Mouse (Mus musculus) forebrain, embryonic 14.5 days (tissue): ENCODE results near the gene Rrbp1. TPM values are rescaled to one million over a fixed set of nuclear protein-coding genes. Genes with fewer than 3 reads are reported as not detected.

Source experiments
- ATAC-seq: fragments of 200-750 bp; cut with Nextera tagmentation; 2 replicates; pipeline ENCODE4 v1.8.0; 2017; ENCODE audit warnings: mild to moderate bottlenecking, moderate library complexity
- DNase-seq: peaks from one replicate; pipeline ENCODE4 v3.0.0-alpha.2; 2015; ENCODE audit warnings: low spot score
- H3K27ac ChIP-seq: fragments of 300-500 bp; sonication (generic); 2 replicates; pipeline ENCODE4 v1.5.1; 2014; ENCODE audit warnings: low read depth, mild to moderate bottlenecking, control low read depth, low read length, moderate library complexity
- H3K27me3 ChIP-seq: fragments of 300-500 bp; sonication (generic); replicated peaks from 2 replicates; pipeline ENCODE4 v1.6.1; 2014; ENCODE audit warnings: low read length, control low read depth, mixed read lengths; ENCODE audit not compliant: control insufficient read depth, insufficient read depth
- H3K36me3 ChIP-seq: fragments of 300-500 bp; sonication (generic); 2 replicates; pipeline ENCODE4 v1.6.1; 2014; ENCODE audit warnings: low read length, control low read depth; ENCODE audit not compliant: control insufficient read depth, insufficient read depth
- H3K4me1 ChIP-seq: fragments of 300-500 bp; sonication (generic); 2 replicates; pipeline ENCODE4 v1.6.1; 2014; ENCODE audit warnings: antibody characterized with exemption, low read length, control low read depth; ENCODE audit not compliant: control insufficient read depth, insufficient read depth
- H3K4me2 ChIP-seq: fragments of 300-500 bp; sonication (generic); 2 replicates; pipeline ENCODE4 v1.6.1; 2014; ENCODE audit warnings: mild to moderate bottlenecking, control low read depth, low read length
- H3K4me3 ChIP-seq: fragments of 300-500 bp; sonication (generic); 2 replicates; pipeline ENCODE4 v1.5.1; 2014; ENCODE audit warnings: low read depth, low read length, control low read depth
- H3K9ac ChIP-seq: fragments of 300-500 bp; sonication (generic); 2 replicates; pipeline ENCODE4 v1.6.1; 2014; ENCODE audit warnings: mild to moderate bottlenecking, low read length, control low read depth, moderate library complexity
- H3K9me3 ChIP-seq: fragments of 300-500 bp; sonication (generic); replicated peaks from 2 replicates; pipeline ENCODE4 v1.6.1; 2016; ENCODE audit warnings: low read length, control low read depth, mixed read lengths; ENCODE audit not compliant: control insufficient read depth
- WGBS: fragments of 180-500 bp; shearing (Covaris S2); extraction: QIAGEN DNeasy Blood & Tissue Kit; methylation state at CpG from one replicate; pipeline ENCODE4 v1.1.7; 2014; 5-methylcytosine and 5-hydroxymethylcytosine counted together
- polyA plus RNA-seq: library from polyadenylated mRNA; unstranded; fragments of >200 nt; fragmentation: Nextera tagmentation; extraction: Ambion mirVana; gene quantifications from 2 replicates; pipeline ENCODE4 v1.2.1, GENCODE M21; 2014

Rrbp1 gene
- polyA plus RNA-seq, 1 experiment from 2014 or later, result 15.1 TPM

DNA sequence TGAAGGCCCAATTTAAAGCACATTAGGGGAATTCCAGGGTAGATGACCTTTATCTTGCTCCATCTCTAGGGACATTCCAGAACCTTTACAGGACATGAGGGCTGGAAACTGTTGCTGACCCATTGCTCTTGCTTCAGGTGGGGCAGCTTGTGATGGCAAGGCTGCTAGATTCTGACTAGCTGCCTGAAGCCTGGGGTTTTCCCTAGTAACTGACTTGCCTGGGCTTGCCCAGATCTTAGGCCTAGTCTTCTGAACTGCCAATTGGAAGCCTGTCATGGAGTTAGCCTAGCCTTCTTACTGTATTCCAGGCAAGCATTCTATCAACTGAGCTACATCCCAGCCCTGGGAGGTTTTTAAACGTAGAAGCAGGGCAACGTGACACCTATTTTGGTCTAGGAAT lies 101.8 kb downstream of the Rrbp1 start:
- H3K27ac ChIP-seq, result no peak overlapping the region
- DNase-seq, result no peak
- no peak overlapping the region for H3K4me2 ChIP-seq
- H3K27me3 ChIP-seq, result no peaks in the 10 kb centered on the region
- no peak overlapping the region for H3K4me3 ChIP-seq
- H3K36me3 ChIP-seq, result no peaks in the 10 kb centered on the region
- H3K9me3 ChIP-seq, result no peaks in the 10 kb centered on the region
- no peak overlapping the region for H3K9ac ChIP-seq
- H3K4me1 ChIP-seq, result no peaks in the 10 kb centered on the region
- ATAC-seq, result no peak
- 90% methylated on average over 2 of the region's 2 CpGs for WGBS

DNA sequence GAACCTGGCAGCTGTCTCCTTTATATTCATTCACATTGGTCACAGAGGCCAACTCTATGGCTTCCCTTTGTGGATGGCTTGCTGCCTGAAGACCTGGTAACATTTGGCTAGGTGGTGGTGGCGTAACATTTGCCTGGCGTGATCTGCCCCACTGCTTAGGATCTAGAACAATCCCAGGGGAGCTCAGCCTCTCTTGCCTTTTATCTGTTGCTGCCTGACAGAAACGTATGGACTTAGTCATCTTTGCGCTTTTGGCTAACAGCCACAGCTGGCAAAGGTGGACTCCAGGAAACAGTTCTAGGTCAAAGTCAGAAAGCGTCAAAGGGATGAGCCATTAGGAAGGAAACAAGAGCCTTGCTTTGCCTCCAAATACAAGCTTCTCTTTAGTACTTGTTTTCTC lies 106.2 kb downstream of the Rrbp1 start:
- H3K9me3 ChIP-seq, result no peaks in the 10 kb centered on the region
- H3K4me1 ChIP-seq, result no peaks in the 10 kb centered on the region
- no peaks in the 10 kb centered on the region for H3K36me3 ChIP-seq
- DNase-seq, result no peak
- H3K27me3 ChIP-seq, result no peaks in the 10 kb centered on the region
- H3K27ac ChIP-seq, result no peak overlapping the region
- H3K4me2 ChIP-seq, result no peak overlapping the region
- H3K9ac ChIP-seq, result no peak overlapping the region
- ATAC-seq, result no peak
- 83% methylated on average over 5 of the region's 5 CpGs for WGBS
- no peak overlapping the region for H3K4me3 ChIP-seq

DNA sequence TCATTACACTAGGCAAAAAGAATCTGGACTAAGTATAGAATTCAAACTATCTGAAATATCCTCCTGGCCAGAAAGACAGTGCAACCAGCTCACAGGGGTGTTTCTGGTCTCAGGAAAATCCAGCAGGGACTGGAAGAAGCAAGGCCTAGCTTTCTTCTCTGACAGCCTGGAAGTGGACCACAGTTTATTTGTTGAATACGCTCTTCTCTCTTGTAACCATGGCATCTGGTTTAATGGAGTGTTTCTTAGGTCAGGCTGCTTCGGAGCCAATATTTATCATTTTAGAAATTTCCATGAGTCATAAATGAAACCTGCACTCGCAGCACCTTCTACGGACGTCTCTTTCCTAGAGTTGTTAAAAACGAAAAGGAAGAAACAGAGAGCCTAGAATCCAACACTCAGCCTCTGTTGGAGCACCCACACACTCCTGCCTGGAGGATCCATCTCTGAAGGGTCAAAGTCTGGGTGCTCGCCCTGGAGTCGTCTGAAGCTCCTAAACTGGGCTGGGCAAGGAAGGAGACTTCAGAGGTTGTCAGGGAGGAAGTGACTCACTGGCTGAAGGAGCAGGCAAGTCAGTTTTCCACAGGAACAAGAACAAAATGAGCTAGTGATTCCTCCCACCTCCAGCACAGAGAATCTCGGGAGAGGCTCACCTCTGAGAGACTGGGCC lies 107.6 kb downstream of the Rrbp1 start:
- H3K4me2 ChIP-seq, result no peak overlapping the region
- no peak overlapping the region for H3K4me3 ChIP-seq
- no peaks in the 10 kb centered on the region for H3K27me3 ChIP-seq
- DNase-seq, result no peak
- no peaks in the 10 kb centered on the region for H3K4me1 ChIP-seq
- 84% methylated on average over 9 of the region's 9 CpGs for WGBS
- H3K27ac ChIP-seq, result no peak overlapping the region
- H3K36me3 ChIP-seq, result no peaks in the 10 kb centered on the region
- no peak overlapping the region for H3K9ac ChIP-seq
- ATAC-seq, result no peak
- H3K9me3 ChIP-seq, result no peaks in the 10 kb centered on the region

- no peak overlapping the region for H3K4me3 ChIP-seq
- H3K27me3 ChIP-seq, result no peaks in the 10 kb centered on the region
- H3K9ac ChIP-seq, result no peak overlapping the region
- H3K4me1 ChIP-seq, result no peaks in the 10 kb centered on the region
- no peak overlapping the region for H3K27ac ChIP-seq
- DNase-seq (no peak), ATAC-seq (no peak)
- H3K9me3 ChIP-seq, result no peaks in the 10 kb centered on the region
- no peak overlapping the region for H3K4me2 ChIP-seq
- WGBS, result 75% methylated on average over 5 of the region's 5 CpGs
- no peaks in the 10 kb centered on the region for H3K36me3 ChIP-seq
Observed at GRCm38 (mm10) chr2:143900821-143901351, 110.2 kb downstream of the Rrbp1 start.

DNA sequence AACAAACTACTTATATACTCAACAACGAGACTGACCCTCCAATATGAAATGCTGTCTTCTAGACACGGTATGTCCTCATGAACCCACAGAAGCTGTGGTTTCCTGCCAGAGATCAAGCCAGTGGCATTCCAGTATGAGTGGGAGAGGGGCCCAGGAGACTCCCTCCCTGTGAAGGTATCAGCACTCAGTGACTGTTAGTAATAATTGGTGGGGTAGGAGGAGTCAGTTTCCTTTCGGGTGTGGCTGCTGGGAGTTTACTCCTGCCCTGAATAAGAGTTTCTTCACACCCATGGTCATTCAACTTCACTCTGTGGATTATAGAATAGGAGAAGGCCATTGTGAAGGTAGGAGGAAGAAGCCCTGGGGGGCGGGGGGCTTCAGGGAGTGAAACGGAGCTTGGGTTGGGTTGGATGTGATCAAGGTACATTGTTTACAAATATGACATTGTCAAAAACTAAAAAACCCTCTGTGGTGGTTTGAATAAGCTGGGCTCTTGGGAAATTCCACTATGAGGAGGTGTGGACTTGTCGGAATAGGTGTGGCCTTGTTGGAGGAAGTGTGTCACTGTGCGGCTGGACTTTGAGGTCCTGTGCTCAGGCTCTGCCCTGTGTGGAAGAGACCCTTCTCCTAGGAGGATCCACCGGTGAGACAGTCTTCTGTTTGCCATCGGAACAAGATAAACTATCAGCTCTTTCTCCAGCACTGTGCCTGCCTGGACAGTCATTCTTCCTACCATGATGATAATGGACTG lies 111.4 kb downstream of the Rrbp1 start:
- 93% methylated on average over 9 of the region's 9 CpGs for WGBS
- H3K36me3 ChIP-seq, result no peaks in the 10 kb centered on the region

More for the DNA sequence above, 111.4 kb downstream of the Rrbp1 start:
- Histone ChIP-seq H3K4me1 (no peaks in the 10 kb centered on the region), H3K4me2 (no peak overlapping the region), H3K4me3 (no peak overlapping the region), H3K9ac (no peak overlapping the region), H3K27me3 (no peaks in the 10 kb centered on the region), H3K27ac (no peak overlapping the region), H3K9me3 (no peaks in the 10 kb centered on the region)
- ATAC-seq, result no peak
- no peak for DNase-seq

Other genes with a start within 250 kb of the Rrbp1 start
- 0.53 and 0.58 TPM in 2 replicates for gene Bfsp1, start 148.1 kb downstream of the Rrbp1 start, polyA plus RNA-seq
- 532 and 544 TPM in 2 replicates for gene Dstn, start 95.9 kb downstream of the Rrbp1 start, polyA plus RNA-seq
- gene Banf2, start 21.8 kb upstream of the Rrbp1 start, polyA plus RNA-seq, result not detected in 2 replicates